Mouse (Mus musculus): ENCODE measurements around the gene Angptl2.

- no peak for TF ChIP-seq POLR2A (IDR thresholded peaks at IDR 0.05; ENCODE audit: borderline replicate concordance, control insufficient read depth, low read depth, low read length)
- no peak for TF ChIP-seq CTCF (IDR thresholded peaks at IDR 0.05; ENCODE audit: control insufficient read depth, insufficient read depth, low read length)
Measured at GRCm38 (mm10) chr2:33220246-33220645, 4.4 kb downstream of the Angptl2 start.
